Mouse (Mus musculus): ENCODE results near the gene Anks1.

- TF ChIP-seq CTCF (IDR thresholded peaks at IDR 0.05; ENCODE audit: control insufficient read depth, insufficient read depth, insufficient replicate concordance, low read depth, low read length): no peak
- no peak for TF ChIP-seq POLR2A (IDR thresholded peaks at IDR 0.05; ENCODE audit: control insufficient read depth, low read depth, low read length)
These were observed 128.0 kb downstream of the Anks1 start for GRCm38 (mm10) chr17:28036813-28037756.
